Mouse (Mus musculus) thymus, adult 2 months (tissue): ENCODE data around the gene Nradd. TPM values are rescaled to one million over a fixed set of nuclear protein-coding genes. Genes with fewer than 3 reads are reported as not detected.

Experiments used
- DNase-seq: peaks from one replicate; pipeline ENCODE4 v3.0.0; 2021
- H3K27ac ChIP-seq: fragments of 200-500 bp; 2 replicates; pipeline ENCODE4 v1.5.1; 2012; ENCODE audit warnings: low read length, control low read depth; ENCODE audit not compliant: control insufficient read depth, insufficient read depth
- H3K27me3 ChIP-seq: fragments of 200-500 bp; 2 replicates; pipeline ENCODE4 v1.6.1; 2012; ENCODE audit warnings: mild to moderate bottlenecking, low read length, moderate library complexity, mixed read lengths; ENCODE audit not compliant: control insufficient read depth, insufficient read depth
- H3K36me3 ChIP-seq: fragments of 200-500 bp; 2 replicates; pipeline ENCODE4 v1.6.1; 2012; ENCODE audit warnings: mild to moderate bottlenecking, low read length, moderate library complexity; ENCODE audit not compliant: control insufficient read depth, insufficient read depth
- H3K4me1 ChIP-seq: fragments of 200-500 bp; replicated peaks from 2 replicates; pipeline ENCODE4 v1.6.1; 2012; ENCODE audit warnings: low read length; ENCODE audit not compliant: control insufficient read depth, insufficient read depth
- H3K4me3 ChIP-seq: fragments of 200-500 bp; 2 replicates; pipeline ENCODE4 v1.5.1; 2012; ENCODE audit warnings: mild to moderate bottlenecking, low read length, control low read depth, moderate library complexity; ENCODE audit not compliant: control insufficient read depth, insufficient read depth
- CTCF ChIP-seq: fragments of 200-500 bp; IDR thresholded peaks from 2 replicates; pipeline ENCODE4 v1.5.1; 2012; ENCODE audit warnings: mild to moderate bottlenecking, control low read depth, low read length, moderate library complexity, borderline replicate concordance; ENCODE audit not compliant: control insufficient read depth, poor library complexity, insufficient read depth; ENCODE audit errors: extremely low read depth
- POLR2A ChIP-seq: fragments of 200-500 bp; IDR thresholded peaks from 2 replicates; pipeline ENCODE4 v1.6.1; 2012; ENCODE audit warnings: mild to moderate bottlenecking, low read length, control low read depth, moderate library complexity; ENCODE audit not compliant: control insufficient read depth, poor library complexity, insufficient read depth; ENCODE audit errors: extremely low read depth
- WGBS: fragments of 180-500 bp; shearing (Covaris S2); methylation state at CpG from one replicate; pipeline ENCODE4 v1.1.7; 2018; 5-methylcytosine and 5-hydroxymethylcytosine counted together
- polyA plus RNA-seq: library from polyadenylated mRNA; depleted of rRNA; stranded (reverse); fragments of >200 nt; gene quantifications from 2 replicates; pipeline ENCODE4 v1.2.3, GENCODE M21; 2012

Nradd gene
- polyA plus RNA-seq, 1 experiment = 13.2 TPM

GRCm38 (mm10) chr9:110631651-110632275, 7.5 kb upstream of the Nradd start:
- TF ChIP-seq POLR2A (no peak), CTCF (no peak)
- no peak overlapping the region for H3K4me3 ChIP-seq
- 94% methylated on average over 30 of the region's 30 CpGs for WGBS
- DNase-seq = no peak
- H3K36me3 ChIP-seq = peaks cover 90% of the 10 kb centered on the region
- no peaks in the 10 kb centered on the region for H3K27me3 ChIP-seq
- H3K27ac ChIP-seq = no peak overlapping the region
- H3K4me1 ChIP-seq = no peaks in the 10 kb centered on the region; the same call in 1 of the 2 replicates

GRCm38 (mm10) chr9:110631191-110631590, 6.9 kb upstream of the Nradd start:
- DNase-seq = peak; percentile 54
- TF ChIP-seq POLR2A (no peak), CTCF (peak; percentile 71; the same call in 1 of the 2 replicates)

GRCm38 (mm10) chr9:110630171-110630570, 5.9 kb upstream of the Nradd start:
- TF ChIP-seq POLR2A (no peak), CTCF (no peak)
- Histone ChIP-seq H3K36me3 (peaks cover 91% of the 10 kb centered on the region), H3K27me3 (no peaks in the 10 kb centered on the region), H3K4me1 (no peaks in the 10 kb centered on the region; the same call in 1 of the 2 replicates), H3K4me3 (no peak overlapping the region), H3K27ac (no peak overlapping the region)
- WGBS = 98% methylated on average over 15 of the region's 15 CpGs
- no peak for DNase-seq

More at GRCm38 (mm10) chr9:110631191-110631590, 6.9 kb upstream of the Nradd start:
- H3K27ac ChIP-seq = no peak overlapping the region
- WGBS = 75% methylated on average over 10 of the region's 10 CpGs
- no peak overlapping the region for H3K4me3 ChIP-seq
- peaks cover 89% of the 10 kb centered on the region for H3K36me3 ChIP-seq
- no peaks in the 10 kb centered on the region; the same call in 1 of the 2 replicates for H3K4me1 ChIP-seq
- H3K27me3 ChIP-seq = no peaks in the 10 kb centered on the region

GRCm38 (mm10) chr9:110625350-110625908, 1.2 kb upstream of the Nradd start:
- no peaks in the 10 kb centered on the region for H3K4me1 ChIP-seq
- H3K27ac ChIP-seq = no peak overlapping the region
- no peak overlapping the region for H3K4me3 ChIP-seq
- 95% methylated on average over 11 of the region's 11 CpGs for WGBS
- DNase-seq = no peak
- peaks cover 56% of the 10 kb centered on the region for H3K36me3 ChIP-seq
- TF ChIP-seq CTCF (no peak), POLR2A (no peak)
- H3K27me3 ChIP-seq = no peaks in the 10 kb centered on the region

- 0 out of 2 replicates have a peak overlapping the region, but pooled peaks have one; percentile 14 for H3K4me3 ChIP-seq
- TF ChIP-seq CTCF (no peak), POLR2A (no peak)
- H3K27ac ChIP-seq = no peak overlapping the region
- no peaks in the 10 kb centered on the region for H3K27me3 ChIP-seq
- 92% methylated on average over 8 of the region's 8 CpGs for WGBS
- DNase-seq = no peak
- H3K36me3 ChIP-seq = peaks cover 44% of the 10 kb centered on the region
- H3K4me1 ChIP-seq = no peaks in the 10 kb centered on the region
Observed at GRCm38 (mm10) chr9:110623416-110624195, 646 bp downstream of the Nradd start.

- Histone ChIP-seq H3K36me3 (peaks cover 44% of the 10 kb centered on the region), H3K4me3 (no peak overlapping the region), H3K4me1 (no peaks in the 10 kb centered on the region), H3K27me3 (no peaks in the 10 kb centered on the region), H3K27ac (no peak overlapping the region)
- WGBS = 95% methylated on average over 12 of the region's 12 CpGs
- DNase-seq = no peak
- TF ChIP-seq CTCF (no peak), POLR2A (no peak)
Observed at GRCm38 (mm10) chr9:110622621-110623219, 1.5 kb downstream of the Nradd start.
